Mouse (Mus musculus): ENCODE results near the gene Unc93b1.

- TF ChIP-seq EP300 (IDR thresholded peaks at IDR 0.05; ENCODE audit: low read depth) (no peak), CTCF (IDR thresholded peaks at IDR 0.05; ENCODE audit: low read depth) (no peak)
These were observed 15.1 kb upstream of the Unc93b1 start for GRCm38 (mm10) chr19:3919928-3920327.
